Mouse (Mus musculus): ENCODE results near the gene Coq5. TPM values are rescaled to one million over a fixed set of nuclear protein-coding genes. Genes with fewer than 3 reads are reported as not detected.
A peak's percentile ranks its signal among the peaks of the same experiment; 100 is the strongest.

Coq5 gene
- polyA plus RNA-seq, 1 experiment from 2014 or later, result 55.1 TPM

GRCm38 (mm10) chr5:115273549-115274135 lies 5.8 kb upstream of the Coq5 start:
- Histone ChIP-seq H3K9ac (ENCODE audit: low read length) (peak overlapping the region; percentile 65), H3K9me3 (replicated peaks; ENCODE audit: control insufficient read depth, low read length) (no peaks in the 10 kb centered on the region), H3K27me3 (replicated peaks; ENCODE audit: control insufficient read depth, insufficient read depth, low read length) (no peaks in the 10 kb centered on the region), H3K27ac (ENCODE audit: low read depth, low read length) (peak overlapping the region; percentile 84), H3K4me3 (ENCODE audit: low read depth, low read length) (0 out of 2 replicates have a peak overlapping the region, but pooled peaks have one; percentile 100), H3K4me2 (ENCODE audit: low read length) (peak overlapping the region; percentile 87), H3K4me1 (ENCODE audit: control insufficient read depth, insufficient read depth, low read length) (peaks cover 27% of the 10 kb centered on the region), H3K36me3 (ENCODE audit: control insufficient read depth, insufficient read depth, low read length) (peaks cover 13% of the 10 kb centered on the region; the same call in 1 of the 2 replicates)
- ATAC-seq (no peak), DNase-seq (ENCODE audit: low spot score) (peak; percentile 7)
- 63% methylated on average over 6 of the region's 6 CpGs for WGBS

DNA sequence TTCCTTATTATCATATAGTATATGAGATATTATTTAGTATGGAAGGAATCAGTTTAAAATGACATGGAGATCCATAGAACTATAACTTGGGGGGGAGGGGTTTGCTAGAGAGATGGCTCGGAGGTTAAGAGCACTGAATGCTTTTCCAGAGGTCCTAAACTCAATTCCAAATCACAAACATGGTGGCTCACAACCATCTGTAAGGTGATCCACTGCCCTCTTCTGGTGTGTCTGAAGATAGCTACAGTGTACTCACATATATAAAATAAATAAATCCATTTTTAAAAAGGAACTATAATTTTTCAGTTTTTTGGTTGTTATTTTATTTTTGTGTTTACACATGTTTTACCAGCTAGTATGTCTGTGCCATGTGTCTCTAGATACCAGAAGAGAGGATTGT lies 5.1 kb upstream of the Coq5 start:
- Histone ChIP-seq H3K4me3 (ENCODE audit: low read depth, low read length) (no peak overlapping the region), H3K36me3 (ENCODE audit: control insufficient read depth, insufficient read depth, low read length) (peaks cover 6% of the 10 kb centered on the region; the same call in 1 of the 2 replicates), H3K9me3 (replicated peaks; ENCODE audit: control insufficient read depth, low read length) (no peaks in the 10 kb centered on the region), H3K27ac (ENCODE audit: low read depth, low read length) (no peak overlapping the region), H3K4me1 (ENCODE audit: control insufficient read depth, insufficient read depth, low read length) (peaks cover 27% of the 10 kb centered on the region), H3K9ac (ENCODE audit: low read length) (no peak overlapping the region; the same call in 1 of the 2 replicates), H3K4me2 (ENCODE audit: low read length) (no peak overlapping the region), H3K27me3 (replicated peaks; ENCODE audit: control insufficient read depth, insufficient read depth, low read length) (no peaks in the 10 kb centered on the region)
- 67% methylated on average over 1 of the region's 1 CpGs for WGBS
- ATAC-seq (no peak), DNase-seq (ENCODE audit: low spot score) (peak; percentile 11)

DNA sequence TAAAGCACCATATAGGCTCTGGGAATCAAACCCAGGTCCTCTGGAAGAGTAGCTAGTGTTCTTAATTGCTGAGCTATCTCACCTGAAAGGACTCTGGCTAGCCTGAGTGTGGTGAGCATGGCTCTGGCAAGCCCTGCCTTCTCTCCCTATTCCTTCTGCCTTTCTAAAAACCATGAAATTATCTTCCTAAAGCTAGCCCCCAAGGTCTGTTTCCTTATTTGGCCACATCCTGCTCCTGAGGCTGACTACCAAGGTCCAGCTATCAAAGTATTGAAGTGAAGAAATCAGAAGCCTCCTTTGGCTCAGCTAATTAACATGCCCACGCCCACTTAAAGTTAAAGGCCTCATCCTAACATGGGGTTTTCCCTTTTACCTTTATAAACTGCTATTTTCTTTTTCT lies 4.7 kb upstream of the Coq5 start:
- no peaks in the 10 kb centered on the region for H3K9me3 ChIP-seq (replicated peaks; ENCODE audit: control insufficient read depth, low read length)
- H3K4me1 ChIP-seq (ENCODE audit: control insufficient read depth, insufficient read depth, low read length), result peaks cover 25% of the 10 kb centered on the region
- no peaks in the 10 kb centered on the region for H3K27me3 ChIP-seq (replicated peaks; ENCODE audit: control insufficient read depth, insufficient read depth, low read length)
- no peak overlapping the region for H3K4me2 ChIP-seq (ENCODE audit: low read length)
- H3K27ac ChIP-seq (ENCODE audit: low read depth, low read length), result no peak overlapping the region
- no peak overlapping the region; the same call in 1 of the 2 replicates for H3K9ac ChIP-seq (ENCODE audit: low read length)
- WGBS, result 83% methylated on average over 1 of the region's 1 CpGs
- ATAC-seq (no peak), DNase-seq (ENCODE audit: low spot score) (no peak)
- no peak overlapping the region for H3K4me3 ChIP-seq (ENCODE audit: low read depth, low read length)
- H3K36me3 ChIP-seq (ENCODE audit: control insufficient read depth, insufficient read depth, low read length), result peaks cover 2% of the 10 kb centered on the region; the same call in 1 of the 2 replicates

DNA sequence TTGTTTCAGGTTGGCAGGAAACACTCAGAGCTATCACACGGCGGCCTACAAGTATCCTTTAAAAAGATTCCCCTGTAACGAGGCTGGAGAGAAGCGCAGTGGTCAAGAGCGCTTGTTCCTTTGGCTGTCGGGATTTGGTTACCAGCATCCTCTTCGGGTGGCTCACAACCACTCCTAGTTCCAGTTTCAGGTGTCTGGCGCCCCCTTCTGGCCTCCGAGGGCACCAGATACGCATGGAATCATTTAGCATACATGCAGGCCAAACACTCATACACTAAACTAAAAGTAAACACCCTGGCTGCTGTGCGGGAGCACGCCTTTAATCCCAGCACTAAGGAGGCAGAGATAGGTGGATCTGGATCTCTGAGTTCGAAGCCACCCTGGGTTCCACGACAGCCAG lies 3.5 kb upstream of the Coq5 start:
- Histone ChIP-seq H3K4me2 (ENCODE audit: low read length) (no peak overlapping the region), H3K27ac (ENCODE audit: low read depth, low read length) (no peak overlapping the region), H3K4me3 (ENCODE audit: low read depth, low read length) (no peak overlapping the region), H3K9me3 (replicated peaks; ENCODE audit: control insufficient read depth, low read length) (no peaks in the 10 kb centered on the region), H3K36me3 (ENCODE audit: control insufficient read depth, insufficient read depth, low read length) (no peaks in the 10 kb centered on the region), H3K9ac (ENCODE audit: low read length) (no peak overlapping the region), H3K4me1 (ENCODE audit: control insufficient read depth, insufficient read depth, low read length) (peaks cover 16% of the 10 kb centered on the region), H3K27me3 (replicated peaks; ENCODE audit: control insufficient read depth, insufficient read depth, low read length) (no peaks in the 10 kb centered on the region)
- ATAC-seq (no peak), DNase-seq (ENCODE audit: low spot score) (peak; percentile 17)
- WGBS, result 36% methylated on average over 14 of the region's 14 CpGs

DNA sequence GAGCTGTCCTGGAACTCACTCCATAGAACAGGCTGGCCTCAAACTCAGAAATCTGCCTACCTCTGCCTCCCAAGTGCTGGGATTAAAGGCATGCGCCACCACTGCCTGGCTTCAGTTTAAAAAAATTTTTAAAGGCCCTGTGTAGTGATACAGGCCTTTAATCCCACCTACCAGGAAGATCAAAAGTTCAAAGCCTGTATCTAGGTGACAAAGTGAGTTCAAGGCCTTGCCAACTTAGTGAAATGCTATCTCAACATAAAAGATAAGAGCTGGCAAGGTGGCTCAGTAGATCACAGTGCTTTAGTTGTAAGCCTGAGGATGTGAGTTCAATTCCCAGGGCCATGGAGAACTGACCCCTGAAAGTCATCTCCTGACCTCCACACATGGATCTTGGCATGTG lies 1.4 kb upstream of the Coq5 start:
- 84% methylated on average over 1 of the region's 1 CpGs for WGBS
- no peaks in the 10 kb centered on the region for H3K27me3 ChIP-seq (replicated peaks; ENCODE audit: control insufficient read depth, insufficient read depth, low read length)
- H3K9me3 ChIP-seq (replicated peaks; ENCODE audit: control insufficient read depth, low read length), result no peaks in the 10 kb centered on the region
- ATAC-seq (no peak), DNase-seq (ENCODE audit: low spot score) (no peak)
- H3K4me2 ChIP-seq (ENCODE audit: low read length), result no peak overlapping the region
- no peak overlapping the region for H3K27ac ChIP-seq (ENCODE audit: low read depth, low read length)
- no peak overlapping the region for H3K4me3 ChIP-seq (ENCODE audit: low read depth, low read length)
- H3K36me3 ChIP-seq (ENCODE audit: control insufficient read depth, insufficient read depth, low read length), result 0 out of 2 replicates have a peak, but pooled peaks cover under 1% of the 10 kb centered on the region
- no peak overlapping the region for H3K9ac ChIP-seq (ENCODE audit: low read length)
- H3K4me1 ChIP-seq (ENCODE audit: control insufficient read depth, insufficient read depth, low read length), result peaks cover 10% of the 10 kb centered on the region

- H3K27me3 ChIP-seq (replicated peaks; ENCODE audit: control insufficient read depth, insufficient read depth, low read length), result no peaks in the 10 kb centered on the region
- ATAC-seq, result no peak
- no peak overlapping the region for H3K4me3 ChIP-seq (ENCODE audit: low read depth, low read length)
- H3K27ac ChIP-seq (ENCODE audit: low read depth, low read length), result no peak overlapping the region
- H3K4me1 ChIP-seq (ENCODE audit: control insufficient read depth, insufficient read depth, low read length), result peaks cover 4% of the 10 kb centered on the region; the same call in 1 of the 2 replicates
- WGBS, result 48% methylated on average over 2 of the region's 2 CpGs
- no peaks in the 10 kb centered on the region for H3K9me3 ChIP-seq (replicated peaks; ENCODE audit: control insufficient read depth, low read length)
- DNase-seq (ENCODE audit: low spot score), result no peak
- H3K36me3 ChIP-seq (ENCODE audit: control insufficient read depth, insufficient read depth, low read length), result peaks cover 8% of the 10 kb centered on the region
- no peak overlapping the region for H3K9ac ChIP-seq (ENCODE audit: low read length)
- H3K4me2 ChIP-seq (ENCODE audit: low read length), result no peak overlapping the region
These were observed 681 bp upstream of the Coq5 start for GRCm38 (mm10) chr5:115278785-115279184.

DNA sequence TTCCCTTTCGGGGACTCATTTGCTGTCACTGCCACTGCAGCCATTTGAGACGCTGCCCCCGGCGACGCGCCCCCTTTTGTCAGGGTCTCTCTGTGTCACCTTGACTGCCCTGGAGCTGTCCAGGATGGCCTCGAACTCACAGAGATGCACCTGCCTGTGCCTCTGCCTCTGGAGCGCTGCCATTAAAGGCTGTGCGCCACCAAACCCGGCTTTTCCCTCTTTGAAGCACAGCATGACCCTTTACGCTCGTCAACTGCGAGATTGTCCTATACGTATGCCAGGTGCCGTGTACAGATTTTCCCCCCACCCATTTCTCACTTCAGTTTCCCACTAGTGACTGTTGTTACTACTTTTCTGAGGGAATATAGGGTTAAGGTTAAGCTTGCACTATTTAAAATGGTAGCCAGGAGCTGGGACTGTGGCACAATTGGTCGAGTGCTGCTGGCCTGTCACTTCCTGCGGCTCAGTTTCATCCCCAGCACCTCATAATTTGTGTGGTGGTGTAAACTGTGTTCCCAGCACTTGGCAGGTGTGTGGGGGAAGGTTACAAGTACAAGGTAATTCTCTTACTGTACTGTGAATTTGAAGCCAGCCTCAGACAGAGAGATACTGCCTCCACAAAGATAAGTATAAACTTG lies 703 bp downstream of the Coq5 start:
- no peaks in the 10 kb centered on the region for H3K9me3 ChIP-seq (replicated peaks; ENCODE audit: control insufficient read depth, low read length)
- H3K9ac ChIP-seq (ENCODE audit: low read length), result peak overlapping the region; percentile 84
- peaks cover 21% of the 10 kb centered on the region for H3K36me3 ChIP-seq (ENCODE audit: control insufficient read depth, insufficient read depth, low read length)
- 9% methylated on average over 17 of the region's 17 CpGs for WGBS
- H3K27me3 ChIP-seq (replicated peaks; ENCODE audit: control insufficient read depth, insufficient read depth, low read length), result no peaks in the 10 kb centered on the region
- DNase-seq (ENCODE audit: low spot score) (no peak), ATAC-seq (0 out of 2 replicates have a peak, but pooled peaks have one; percentile 18)
- peak overlapping the region; percentile 97 for H3K4me3 ChIP-seq (ENCODE audit: low read depth, low read length)
- H3K4me2 ChIP-seq (ENCODE audit: low read length), result peak overlapping the region; percentile 72
- peaks cover 4% of the 10 kb centered on the region; the same call in 1 of the 2 replicates for H3K4me1 ChIP-seq (ENCODE audit: control insufficient read depth, insufficient read depth, low read length)
- H3K27ac ChIP-seq (ENCODE audit: low read depth, low read length), result no peak overlapping the region

DNA sequence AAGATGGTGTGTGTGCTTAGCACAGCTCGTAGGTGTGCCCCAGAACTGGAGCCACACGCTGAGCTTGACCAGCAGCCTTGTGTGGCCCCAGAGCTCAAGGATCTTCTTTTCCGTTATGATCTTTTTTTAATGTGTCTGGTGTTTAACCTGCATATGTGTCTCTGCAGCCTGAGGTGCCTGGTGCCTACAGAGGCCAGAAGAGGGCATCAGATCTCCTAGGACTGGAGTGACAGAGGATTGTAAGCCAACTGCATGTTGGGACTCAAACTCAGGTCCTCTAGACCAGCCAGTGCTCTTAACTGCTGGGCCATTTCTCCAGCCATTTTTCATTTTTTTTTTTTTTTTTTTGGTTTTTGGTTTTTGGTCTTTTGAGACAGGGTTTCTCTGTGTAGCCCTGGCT lies 5.3 kb downstream of the Coq5 start:
- Histone ChIP-seq H3K27me3 (replicated peaks; ENCODE audit: control insufficient read depth, insufficient read depth, low read length) (no peaks in the 10 kb centered on the region), H3K9me3 (replicated peaks; ENCODE audit: control insufficient read depth, low read length) (no peaks in the 10 kb centered on the region), H3K27ac (ENCODE audit: low read depth, low read length) (no peak overlapping the region), H3K4me3 (ENCODE audit: low read depth, low read length) (no peak overlapping the region), H3K9ac (ENCODE audit: low read length) (no peak overlapping the region), H3K4me2 (ENCODE audit: low read length) (no peak overlapping the region), H3K36me3 (ENCODE audit: control insufficient read depth, insufficient read depth, low read length) (peaks cover 50% of the 10 kb centered on the region), H3K4me1 (ENCODE audit: control insufficient read depth, insufficient read depth, low read length) (peaks cover 4% of the 10 kb centered on the region; the same call in 1 of the 2 replicates)
- no peak for DNase-seq (ENCODE audit: low spot score)
- 93% methylated on average over 3 of the region's 3 CpGs for WGBS
- no peak for ATAC-seq

DNA sequence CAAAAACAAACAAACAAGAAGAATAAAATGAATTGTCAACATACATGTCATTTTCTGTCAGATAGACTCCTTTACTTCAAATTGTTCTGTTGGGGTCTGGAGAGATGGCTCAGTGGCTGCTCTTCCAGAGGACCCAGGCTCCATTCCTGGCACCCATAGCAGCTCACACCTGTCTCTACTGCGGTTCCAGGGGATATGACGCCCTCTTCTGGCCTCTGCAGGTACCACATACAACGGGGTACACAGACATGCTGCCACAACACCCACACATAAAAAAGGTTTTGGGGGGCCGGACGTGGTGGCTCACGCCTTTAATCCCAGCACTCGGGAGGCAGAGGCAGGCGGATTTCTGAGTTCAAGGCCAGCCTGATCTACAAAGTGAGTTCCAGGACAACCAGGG lies 14.7 kb downstream of the Coq5 start:
- H3K9me3 ChIP-seq (replicated peaks; ENCODE audit: control insufficient read depth, low read length), result no peaks in the 10 kb centered on the region
- 91% methylated on average over 8 of the region's 8 CpGs for WGBS
- DNase-seq (ENCODE audit: low spot score) (no peak), ATAC-seq (no peak)
- no peak overlapping the region for H3K4me3 ChIP-seq (ENCODE audit: low read depth, low read length)
- H3K27ac ChIP-seq (ENCODE audit: low read depth, low read length), result no peak overlapping the region
- H3K4me2 ChIP-seq (ENCODE audit: low read length), result no peak overlapping the region
- H3K4me1 ChIP-seq (ENCODE audit: control insufficient read depth, insufficient read depth, low read length), result peaks cover 7% of the 10 kb centered on the region
- no peak overlapping the region for H3K9ac ChIP-seq (ENCODE audit: low read length)
- peaks cover 80% of the 10 kb centered on the region for H3K36me3 ChIP-seq (ENCODE audit: control insufficient read depth, insufficient read depth, low read length)
- H3K27me3 ChIP-seq (replicated peaks; ENCODE audit: control insufficient read depth, insufficient read depth, low read length), result no peaks in the 10 kb centered on the region

Measured in forebrain, embryonic 14.5 days (tissue).